Mouse (Mus musculus) cerebral cortex, adult 2 months (tissue): ENCODE results near the gene Pigt.

Experiments used
- WGBS: fragments of 180-500 bp; shearing (Covaris S2); methylation state at CpG from one replicate; pipeline ENCODE4 v1.1.7; 2018; 5-methylcytosine and 5-hydroxymethylcytosine counted together

Pigt gene

DNA sequence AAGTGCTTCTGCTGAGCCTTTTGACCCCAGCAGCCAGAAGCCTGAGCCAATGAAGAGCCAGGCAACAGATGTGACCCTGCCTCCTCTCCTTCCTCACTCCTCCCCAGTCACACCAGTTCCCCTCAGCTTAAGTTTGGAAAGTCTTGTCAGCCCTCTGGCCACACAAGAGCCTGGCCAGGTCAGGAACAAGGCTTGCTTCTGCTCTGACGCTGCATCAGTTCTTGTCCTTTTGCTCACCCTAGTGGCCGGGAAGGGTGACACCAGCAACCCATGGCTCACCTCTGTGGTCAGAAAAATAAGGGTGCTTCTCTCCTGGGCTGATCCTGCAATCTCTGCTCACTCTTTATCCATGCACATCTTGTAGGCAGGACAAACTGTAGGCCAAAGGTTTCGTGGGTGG lies 23.5 kb downstream of the Pigt start:
- 39% methylated on average over 3 of the region's 3 CpGs for WGBS

DNA sequence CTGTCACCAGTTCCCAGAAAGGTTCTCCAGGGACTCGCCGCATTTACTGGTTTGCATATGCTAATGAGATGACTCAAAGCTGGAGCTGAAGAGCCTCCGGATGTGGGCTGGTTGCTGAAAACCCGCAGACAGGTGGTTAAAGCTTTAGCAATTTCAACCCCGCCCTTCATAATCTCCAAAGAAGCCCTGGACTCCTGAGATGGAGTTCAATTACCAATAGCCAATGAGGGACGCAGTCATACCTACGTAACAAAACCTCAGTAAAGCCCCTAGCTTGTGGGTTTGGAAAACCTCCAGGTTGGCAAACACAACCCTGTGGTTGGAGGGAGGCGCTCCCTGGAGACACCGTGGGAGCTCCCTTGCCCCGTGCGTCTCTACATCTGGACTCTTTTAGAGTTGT lies 24.5 kb downstream of the Pigt start:
- 11% methylated on average over 11 of the region's 11 CpGs for WGBS

DNA sequence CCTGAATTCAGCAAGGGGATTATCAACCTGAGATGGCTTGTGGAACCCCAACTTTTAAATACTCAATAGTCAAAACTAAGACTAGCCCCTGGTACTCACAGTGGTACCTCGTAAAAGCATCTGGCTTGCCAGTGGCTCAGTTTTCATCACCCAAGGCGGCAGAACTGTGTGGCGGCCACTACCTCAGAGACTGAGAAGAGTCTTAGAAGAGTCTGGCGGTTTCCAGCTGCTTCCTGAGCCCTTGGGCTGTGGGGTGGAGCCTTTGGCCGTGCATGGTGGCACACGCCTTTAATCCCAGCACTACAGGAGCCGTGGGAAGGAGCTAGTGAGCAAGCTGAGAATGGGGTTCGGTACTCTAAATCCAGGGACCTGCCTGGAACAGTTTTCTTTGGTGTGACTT lies 25.0 kb downstream of the Pigt start:
- 33% methylated on average over 8 of the region's 8 CpGs for WGBS

DNA sequence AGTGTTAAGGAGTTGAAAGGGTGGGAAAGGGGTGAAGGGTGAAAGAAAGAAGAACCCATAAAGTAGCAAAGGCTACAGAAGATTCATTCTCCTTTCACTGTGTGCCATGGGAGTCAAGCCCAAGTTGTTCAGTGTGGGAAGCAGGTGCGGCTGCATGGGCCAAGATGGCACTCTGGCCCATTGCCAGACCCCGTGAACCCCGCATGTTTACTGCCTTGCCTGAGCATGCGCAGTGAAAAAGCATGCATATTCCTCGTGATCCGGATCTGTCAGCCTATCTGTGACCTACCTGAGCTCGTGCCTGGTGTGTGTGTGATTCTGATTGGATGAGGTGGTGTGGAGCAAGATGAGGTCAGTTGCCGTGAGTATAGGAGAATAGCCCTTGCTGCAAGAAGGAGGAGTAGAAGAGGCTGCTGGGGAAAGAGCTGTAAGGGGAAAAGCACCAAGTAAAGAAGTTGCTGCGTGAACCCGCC lies 26.0 kb downstream of the Pigt start:
- WGBS, result 80% methylated on average over 10 of the region's 10 CpGs

DNA sequence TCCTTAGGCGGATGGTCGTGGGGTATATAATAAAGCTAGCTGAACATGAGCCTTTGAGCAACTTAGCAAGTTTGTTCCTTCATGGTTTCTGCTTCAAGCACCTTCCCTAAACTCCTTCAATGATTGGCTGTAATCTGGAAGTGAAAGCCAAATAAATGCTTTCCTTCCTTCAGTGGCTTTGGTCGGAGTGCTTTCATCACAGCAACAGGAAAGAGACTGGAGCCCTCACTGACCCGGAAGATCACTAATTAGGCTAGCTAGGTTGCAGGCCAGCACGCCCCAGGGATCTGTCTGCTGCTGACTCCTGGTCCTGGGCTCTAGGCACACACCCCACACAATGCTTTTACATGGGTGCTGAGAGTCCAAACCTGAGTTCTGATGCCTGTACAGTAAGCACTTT lies 31.2 kb downstream of the Pigt start:
- 73% methylated on average over 5 of the region's 5 CpGs for WGBS

DNA sequence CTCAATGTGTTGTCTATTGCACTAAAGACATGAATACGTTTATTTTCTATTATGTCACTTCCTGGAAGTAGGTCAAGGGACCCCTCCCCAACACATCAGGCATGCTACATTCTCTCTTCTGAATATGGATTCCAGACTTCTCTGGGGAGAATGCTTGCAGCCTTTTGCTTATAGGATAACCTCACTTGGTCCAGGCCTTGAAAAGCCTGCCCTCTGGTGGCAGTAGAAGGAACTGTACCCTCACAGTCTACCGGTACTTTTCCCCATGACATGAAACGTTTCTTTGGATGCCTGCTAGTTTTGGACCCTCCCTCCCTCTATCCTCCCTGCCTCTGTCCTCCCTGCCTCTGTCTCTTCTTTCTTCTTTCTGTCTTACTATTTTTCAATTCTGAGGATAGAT lies 33.8 kb downstream of the Pigt start:
- 2% methylated on average over 3 of the region's 3 CpGs for WGBS

DNA sequence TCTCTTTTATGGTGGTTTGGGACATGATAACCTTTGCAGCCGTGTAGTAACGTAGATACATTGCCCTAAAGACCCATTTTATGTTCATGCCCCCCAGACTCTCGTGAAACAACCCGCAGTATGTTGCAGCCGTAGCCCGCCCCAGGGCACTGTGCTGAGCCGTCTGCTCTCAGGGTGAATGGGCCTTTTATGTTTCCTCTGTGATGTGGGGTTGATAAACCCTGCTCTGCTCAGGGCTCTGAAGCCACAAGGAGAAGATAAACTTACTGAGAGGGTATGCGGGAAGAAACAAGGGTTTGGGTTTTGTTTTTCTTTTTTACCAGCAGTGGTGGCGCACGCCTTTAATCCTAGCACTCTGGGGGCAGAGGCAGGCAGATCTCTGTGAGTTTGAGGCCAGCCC lies 37.0 kb downstream of the Pigt start:
- WGBS, result 84% methylated on average over 10 of the region's 10 CpGs

DNA sequence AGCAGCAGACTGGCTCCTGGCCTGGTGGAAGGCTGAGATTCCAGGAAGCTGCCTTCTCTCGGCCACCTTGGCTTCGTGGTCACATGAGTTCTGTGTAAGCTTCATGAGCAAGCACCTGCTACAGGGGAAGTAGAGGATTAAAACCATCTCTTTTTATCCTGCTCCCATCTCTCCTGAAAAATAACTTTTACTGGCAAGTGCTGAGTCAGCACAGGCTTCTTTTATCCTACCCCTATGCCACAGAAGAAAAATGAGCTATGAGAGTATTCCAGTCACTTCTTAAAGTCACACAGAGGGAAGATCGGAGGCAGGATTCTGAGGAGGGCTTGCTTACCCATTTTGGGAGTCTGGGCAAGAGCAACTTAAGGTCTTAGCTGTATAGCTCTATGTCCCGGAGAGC lies 39.7 kb downstream of the Pigt start:
- 77% methylated on average over 4 of the region's 4 CpGs for WGBS

DNA sequence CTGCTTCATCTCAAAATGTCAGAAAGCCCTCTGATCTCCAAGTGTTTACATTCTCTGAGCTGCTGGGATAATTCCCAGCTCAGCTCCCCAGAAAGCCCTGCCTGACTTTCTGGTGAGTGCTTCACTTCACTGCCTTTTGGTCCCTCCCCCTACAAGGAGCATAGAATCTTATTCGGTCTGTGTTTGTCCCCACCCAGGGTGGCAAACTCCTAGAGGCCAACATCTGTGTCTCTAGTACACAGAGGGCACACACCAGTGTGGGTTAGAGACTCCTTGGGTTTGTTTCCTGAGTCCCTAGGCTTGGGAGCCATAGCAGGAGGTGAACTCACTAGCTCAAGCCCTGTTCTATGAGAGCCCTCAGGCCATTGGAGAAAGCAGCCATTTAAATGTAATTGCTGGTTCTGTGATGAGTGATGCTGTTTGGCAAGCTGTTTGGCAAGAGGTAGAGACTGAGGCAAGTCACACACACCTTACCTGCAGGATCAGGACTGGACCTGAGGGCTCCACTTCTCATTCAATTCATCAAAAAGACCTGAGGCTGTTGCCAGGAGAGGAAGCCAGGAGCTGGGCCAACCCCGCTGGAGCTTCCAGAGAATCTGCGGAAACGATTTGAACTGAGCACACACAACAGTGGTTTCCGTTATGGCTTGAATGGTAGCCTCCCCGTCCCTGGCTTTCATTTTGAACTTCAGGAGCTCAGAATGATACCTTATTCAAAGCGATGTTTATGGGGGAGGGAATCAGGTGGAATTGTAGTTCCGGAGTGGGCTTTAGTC lies 43.5 kb downstream of the Pigt start:
- WGBS, result 36% methylated on average over 8 of the region's 8 CpGs

DNA sequence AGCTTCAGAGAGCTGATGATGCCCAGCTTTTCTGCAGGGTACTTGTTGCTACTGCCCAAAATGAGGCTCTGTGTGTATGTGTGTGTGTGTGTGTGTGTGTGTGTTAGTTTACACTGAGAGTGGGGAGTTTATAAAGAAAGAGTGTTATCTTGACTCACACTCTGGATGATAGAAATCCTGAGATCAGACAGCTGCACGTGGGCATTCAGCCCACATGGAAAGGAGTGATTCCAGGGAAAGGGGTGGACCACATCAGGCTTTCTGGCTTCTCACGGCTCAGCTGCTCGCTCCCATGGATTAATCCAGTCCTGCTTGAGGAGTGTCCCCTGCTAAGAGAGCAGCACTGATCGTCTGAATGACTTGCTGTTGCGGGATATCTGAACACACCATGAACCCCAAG lies 44.8 kb downstream of the Pigt start:
- 58% methylated on average over 5 of the region's 5 CpGs for WGBS

DNA sequence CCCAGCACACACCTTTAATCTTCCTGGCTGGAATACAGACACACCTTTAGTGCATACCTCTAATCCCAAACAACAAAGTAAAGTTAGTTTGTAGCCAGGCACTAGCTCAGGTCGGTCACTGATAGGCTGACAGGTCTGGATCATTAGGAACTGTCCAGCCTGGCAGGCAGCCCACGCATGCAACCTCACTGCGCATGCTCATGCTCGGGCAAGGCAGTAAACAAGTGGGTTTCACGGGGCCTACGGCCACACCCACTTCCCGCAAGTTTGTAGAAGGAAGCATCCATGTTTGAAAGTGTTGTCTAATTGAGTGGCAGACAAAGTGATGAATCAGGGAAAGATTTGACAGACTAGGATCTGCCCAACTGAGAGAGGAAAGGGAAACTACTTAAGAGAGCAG lies 45.3 kb downstream of the Pigt start:
- WGBS, result 83% methylated on average over 7 of the region's 7 CpGs

DNA sequence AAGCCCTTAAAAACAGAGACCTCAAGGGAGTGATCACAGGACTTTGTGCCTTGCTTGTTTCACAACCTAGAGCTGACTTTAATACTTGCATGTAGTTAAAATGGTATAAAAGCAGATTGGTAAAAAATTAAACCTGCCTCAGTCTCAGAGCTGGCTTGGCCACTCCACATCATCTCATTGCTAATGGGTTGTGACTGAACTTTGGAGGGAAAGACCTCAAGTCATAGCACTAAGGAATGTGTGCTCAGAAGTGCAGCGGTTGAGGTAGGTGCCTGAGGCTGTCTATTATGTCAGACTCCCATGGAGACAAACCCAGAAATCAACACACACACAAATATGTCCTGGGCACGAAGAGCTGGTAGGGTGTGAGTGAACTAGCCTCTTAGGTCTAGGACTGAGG lies 46.4 kb downstream of the Pigt start:
- 77% methylated on average over 2 of the region's 2 CpGs for WGBS

DNA sequence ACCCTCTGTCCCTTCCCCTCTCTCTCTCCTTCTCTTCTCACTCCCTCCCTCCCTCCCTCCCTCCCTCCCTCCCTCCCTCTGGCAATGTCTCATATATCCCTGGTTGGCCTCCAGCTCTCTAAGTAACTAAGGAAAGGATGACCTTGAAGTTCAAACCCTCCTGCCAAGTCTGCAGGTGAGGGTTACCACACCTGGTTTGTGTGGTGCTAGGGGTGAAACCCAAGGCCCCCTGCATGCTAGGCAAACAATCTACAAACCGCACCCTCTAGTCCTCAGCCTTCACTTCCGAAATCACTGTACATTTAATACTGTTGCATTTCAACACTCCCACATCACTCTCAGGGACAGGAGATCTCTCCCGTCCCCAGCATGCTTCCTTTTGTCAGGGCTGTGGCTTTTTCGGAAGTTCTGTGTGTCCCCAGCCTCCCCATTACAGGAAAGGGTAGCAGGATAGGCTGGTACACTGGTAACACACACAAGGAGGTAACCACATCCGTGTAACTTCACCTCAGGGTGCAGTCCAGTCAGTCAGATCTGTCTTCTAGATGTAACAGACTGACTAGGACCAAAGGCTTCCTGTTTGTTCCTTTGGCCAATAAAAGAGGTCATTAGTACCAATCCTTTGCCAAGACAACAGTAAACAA lies 47.3 kb downstream of the Pigt start:
- 61% methylated on average over 5 of the region's 5 CpGs for WGBS

DNA sequence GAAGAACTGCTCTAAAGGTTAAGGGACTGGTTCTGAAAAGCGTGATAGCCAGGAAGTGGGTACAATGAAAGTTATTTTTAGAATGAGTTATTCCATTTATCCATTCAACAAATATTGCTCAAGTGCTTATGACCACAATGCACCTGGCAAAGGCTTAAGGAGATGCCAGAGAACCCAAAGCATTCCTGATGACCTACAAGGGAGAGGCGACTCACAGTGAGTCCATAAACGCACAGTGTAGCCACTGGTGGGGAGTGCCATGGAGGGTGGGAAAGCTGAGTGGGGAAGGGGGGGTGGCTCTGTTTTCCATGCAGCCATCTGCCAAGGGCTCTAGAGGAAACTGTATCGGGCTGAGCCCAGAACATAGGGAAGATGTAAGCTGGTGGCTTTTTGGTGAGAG lies 52.0 kb downstream of the Pigt start:
- 39% methylated on average over 4 of the region's 4 CpGs for WGBS

DNA sequence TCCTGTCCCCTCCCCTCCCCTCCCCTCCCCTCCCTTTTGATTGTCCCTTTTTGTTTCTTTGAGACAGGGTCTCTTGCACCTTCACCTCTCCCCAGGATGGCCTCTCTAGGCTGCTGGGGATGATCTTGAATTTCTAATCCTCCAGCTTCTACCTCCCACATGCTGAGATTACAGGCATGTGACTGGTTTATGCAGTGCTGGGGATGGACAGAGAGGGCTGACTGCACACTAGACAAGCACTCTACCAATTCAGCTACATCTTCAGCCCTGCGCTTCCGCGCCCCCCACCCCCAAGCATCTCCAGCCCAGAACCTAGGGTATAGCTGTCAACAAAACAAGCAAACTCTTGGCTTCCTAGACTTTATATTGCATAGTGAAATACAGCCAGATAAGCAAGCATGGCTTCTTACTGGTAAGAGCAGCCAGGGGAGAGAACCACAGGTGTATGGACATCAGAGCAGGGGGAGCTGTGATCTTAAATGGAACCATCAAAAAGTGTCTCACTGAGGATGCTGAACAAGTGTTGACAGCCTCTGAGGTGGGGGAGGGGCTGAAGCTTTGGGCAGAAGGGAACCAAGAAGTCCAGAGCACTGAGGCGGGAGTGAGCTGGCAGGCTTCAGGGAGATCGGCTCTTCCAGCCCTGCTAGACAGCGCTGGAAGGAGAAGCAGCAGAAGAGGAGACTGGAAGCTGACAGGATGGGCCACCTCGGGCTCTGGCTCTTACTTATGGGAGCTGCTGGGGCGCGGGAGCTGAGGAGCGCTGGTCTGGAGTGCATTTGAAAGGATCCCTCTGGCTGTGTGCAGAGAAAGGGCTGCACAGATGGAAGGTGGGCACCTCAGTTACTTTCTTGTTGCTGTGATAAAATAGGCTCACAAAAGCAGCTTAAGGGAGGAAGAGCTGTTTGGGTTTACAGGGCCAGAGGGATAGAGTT lies 52.9 kb downstream of the Pigt start:
- 15% methylated on average over 10 of the region's 10 CpGs for WGBS

DNA sequence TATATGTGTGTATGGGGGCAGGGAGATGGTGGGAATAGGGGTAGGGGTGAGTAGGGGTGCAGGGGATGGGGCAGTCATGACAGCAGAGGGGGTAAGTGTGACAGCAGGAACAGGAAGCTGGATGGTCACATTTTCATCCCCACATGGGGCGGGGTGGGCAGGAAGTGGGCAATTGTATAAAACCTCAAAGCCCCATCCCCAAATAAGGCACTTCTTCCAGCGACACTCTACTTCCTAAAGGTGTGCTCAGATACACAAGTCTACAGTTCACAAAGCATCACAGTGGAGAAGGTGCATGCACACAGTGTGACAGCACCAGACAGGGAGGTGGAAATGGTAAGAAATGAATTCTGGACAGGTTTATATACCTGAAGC lies 53.6 kb downstream of the Pigt start:
- WGBS, result 76% methylated on average over 2 of the region's 2 CpGs

DNA sequence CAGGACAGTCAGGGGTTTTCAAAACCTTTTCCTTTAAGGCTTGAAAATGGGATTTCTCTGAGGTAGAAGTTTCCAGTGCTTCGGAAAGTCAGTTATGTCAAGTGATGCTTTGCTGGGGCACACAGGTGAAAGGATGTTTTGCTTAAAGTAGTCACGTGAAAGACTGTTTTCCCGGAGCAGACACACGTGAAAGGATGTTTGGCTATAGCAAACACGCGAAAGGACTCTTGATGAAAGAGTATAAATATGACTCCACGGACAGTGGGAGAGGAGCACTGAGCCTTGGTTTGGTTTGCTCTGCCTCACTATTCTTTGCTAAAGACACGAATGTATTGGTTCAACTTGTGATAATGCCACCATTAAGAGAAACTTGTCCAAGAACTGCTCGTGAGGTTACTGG lies 54.2 kb downstream of the Pigt start:
- 87% methylated on average over 9 of the region's 9 CpGs for WGBS
